In the genomic region with DNA sequence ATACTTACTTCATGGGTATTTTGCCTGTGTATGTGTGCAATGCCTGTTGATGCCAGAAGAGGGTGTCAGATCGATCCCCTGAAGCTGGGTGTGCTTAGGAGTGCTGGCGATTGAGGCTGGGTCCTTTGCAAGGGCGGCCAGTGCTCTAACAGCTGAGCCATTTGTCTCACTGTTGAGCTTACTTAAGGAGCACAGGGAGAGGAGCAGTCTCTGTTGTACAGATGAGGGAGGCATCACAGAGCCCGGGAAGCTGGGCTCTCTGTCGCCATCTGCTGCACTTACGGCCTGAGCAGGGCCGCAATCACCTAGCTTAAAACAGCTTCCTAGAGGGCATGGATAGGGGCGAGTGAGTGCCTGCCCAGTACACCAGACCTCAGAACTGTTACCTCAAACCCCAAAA, we compare ENCODE assay signal across 10 mouse cellular contexts. TPM values are rescaled to one million over a fixed set of nuclear protein-coding genes. Genes with fewer than 3 reads are reported as not detected.
DNase-seq lines count a peak whose midpoint lies in the region; ATAC-seq and TF ChIP-seq lines count a peak whose summit lies in the region.
"Had no signal": no experiment of that assay in that cellular context is flagged by ENCODE, and none has a peak within 500 bp of the region (broad histone marks: within the 10 kb centered on the region; RNA-seq: fewer than 3 reads in every experiment).

No protein-coding gene starts in this region.

- no peak for TF ChIP-seq EP300 in lung, postnatal 0 days (IDR thresholded peaks at IDR 0.05)

- no peaks in the 10 kb centered on the region for H3K4me1 ChIP-seq in lung, postnatal 0 days (ENCODE audit: insufficient read depth, low read depth, low read length)
- H3K4me1 ChIP-seq in cortical plate, adult 2 months (ENCODE audit: control insufficient read depth, insufficient read depth, low read length): peaks cover 12% of the 10 kb centered on the region; the same call in 1 of the 2 replicates
- peaks cover 80% of the 10 kb centered on the region for H3K4me1 ChIP-seq in neural tube, embryonic 15.5 days

- ATAC-seq in lung, postnatal 0 days: no peak
- ATAC-seq in neural tube, embryonic 15.5 days (ENCODE audit: low FRiP score): 0 out of 2 replicates have a peak, but pooled peaks have one; percentile 8

- H3K36me3 ChIP-seq in lung, postnatal 0 days (ENCODE audit: insufficient read depth, low read length): no peaks in the 10 kb centered on the region
- H3K36me3 ChIP-seq in neural tube, embryonic 15.5 days: no peaks in the 10 kb centered on the region

- no peak overlapping the region for H3K9ac ChIP-seq in lung, postnatal 0 days (replicated peaks; ENCODE audit: low read depth)
- no peak overlapping the region for H3K9ac ChIP-seq in neural tube, embryonic 15.5 days (replicated peaks)

- H3K4me2 ChIP-seq in lung, postnatal 0 days (replicated peaks; ENCODE audit: low read depth, low read length): no peak overlapping the region
- H3K4me2 ChIP-seq in neural tube, embryonic 15.5 days: no peak overlapping the region

- no peaks in the 10 kb centered on the region for H3K9me3 ChIP-seq in lung, postnatal 0 days (ENCODE audit: low read length)
- H3K9me3 ChIP-seq in neural tube, embryonic 15.5 days (replicated peaks): no peaks in the 10 kb centered on the region

- intact Hi-C loops in gastrocnemius, adult 2 months (cut with DNase I): loop anchor here (10.0 kb wide), 1 partner anchor 198 kb away; no protein-coding TSS in a partner anchor

- no peak for TF ChIP-seq POLR2A in cortical plate, adult 2 months (IDR thresholded peaks at IDR 0.05; ENCODE audit: extremely low read depth, insufficient read depth, low read length)

- no peaks in the 10 kb centered on the region for H3K27me3 ChIP-seq in lung, postnatal 0 days (replicated peaks; ENCODE audit: insufficient read depth, low read length)
- H3K27me3 ChIP-seq in neural tube, embryonic 15.5 days (replicated peaks): no peaks in the 10 kb centered on the region

- H3K27ac ChIP-seq in gastrocnemius, adult 2 months: no peak overlapping the region
- H3K27ac ChIP-seq in lung, postnatal 0 days (ENCODE audit: low read length): no peak overlapping the region
- no peak overlapping the region for H3K27ac ChIP-seq in cortical plate, adult 2 months (ENCODE audit: insufficient read depth, low read length)
- H3K27ac ChIP-seq in neural tube, embryonic 15.5 days (replicated peaks): no peak overlapping the region; the same call in 1 of the 2 replicates

- no peak for DNase-seq in gastrocnemius, adult 2 months
- no peak for DNase-seq in gastrocnemius, postnatal 25 days
- no peak for DNase-seq in lung, postnatal 0 days (ENCODE audit: low spot score)
- no peak for DNase-seq in lung, postnatal 10 days
- no peak for DNase-seq in right cerebral cortex, postnatal 36 days (ENCODE audit: low spot score in 2 of 2)
- no peak for DNase-seq in right cerebral cortex, postnatal 10 days (ENCODE audit: low spot score in 2 of 2)
- DNase-seq: heart, postnatal 4 days had no signal

- H3K4me3 ChIP-seq in gastrocnemius, adult 2 months: no peak overlapping the region
- H3K4me3 ChIP-seq in lung, postnatal 0 days (ENCODE audit: low read depth, low read length): no peak overlapping the region
- H3K4me3 ChIP-seq in cortical plate, adult 2 months (ENCODE audit: insufficient read depth, low read length): no peak overlapping the region
- no peak overlapping the region for H3K4me3 ChIP-seq in neural tube, embryonic 15.5 days (replicated peaks)

- peak; percentile 43 for TF ChIP-seq CTCF in gastrocnemius, adult 2 months (IDR thresholded peaks at IDR 0.05)
- TF ChIP-seq CTCF in lung, postnatal 0 days (IDR thresholded peaks at IDR 0.05): peak; percentile 46
- TF ChIP-seq CTCF in cortical plate, adult 2 months (IDR thresholded peaks at IDR 0.05; ENCODE audit: extremely low read depth, insufficient read depth, low read length): peak; percentile 28; the same call in 1 of the 2 replicates

- WGBS in lung, postnatal 0 days: 41% methylated on average over 8 of the region's 8 CpGs
- WGBS in neural tube, embryonic 15.5 days: 43% methylated on average over 8 of the region's 8 CpGs

RNA-seq across cellular contexts. Expression of gene Kdm4b, which starts 7.1 kb away (rescaled TPM):
- 10 to 100 TPM; 25.6 to 27.3 TPM for total RNA-seq in gastrocnemius, adult 2 months (2021)
- total RNA-seq in gastrocnemius, postnatal 25 days (2021): 10 to 100 TPM; 21.5 to 22.6 TPM
- polyA plus RNA-seq in lung, postnatal 0 days (2015; fragmentation: Nextera tagmentation; extraction: Ambion mirVana): 19.7 and 22.4 TPM in 2 replicates
- polyA plus RNA-seq in cortical plate, adult 2 months (2012; rRNA removed): 43.5 and 45.0 TPM in 2 replicates
- polyA plus RNA-seq in neural tube, embryonic 15.5 days (2015; fragmentation: Nextera tagmentation; extraction: Ambion mirVana): 59.1 and 65.2 TPM in 2 replicates

RNA-seq across cellular contexts. Expression of gene Uhrf1, which starts 29.9 kb away (rescaled TPM):
- 1 to 10 TPM; 1.3 to 2.1 TPM for total RNA-seq in gastrocnemius, adult 2 months (2021)
- 1 to 10 TPM; 2.6 to 2.7 TPM for total RNA-seq in gastrocnemius, postnatal 25 days (2021)
- polyA plus RNA-seq in lung, postnatal 0 days (2015; fragmentation: Nextera tagmentation; extraction: Ambion mirVana): 7.0 and 8.4 TPM in 2 replicates
- 1.1 and 1.8 TPM in 2 replicates for polyA plus RNA-seq in cortical plate, adult 2 months (2012; rRNA removed)
- 13.8 and 59.4 TPM in 2 replicates for polyA plus RNA-seq in neural tube, embryonic 15.5 days (2015; fragmentation: Nextera tagmentation; extraction: Ambion mirVana)

RNA-seq across cellular contexts. Expression of gene Arrdc5, which starts 32.9 kb away (rescaled TPM):
- total RNA-seq in gastrocnemius, adult 2 months (2021): not detected
- not detected for total RNA-seq in gastrocnemius, postnatal 25 days (2021)
- not detected in 2 replicates for polyA plus RNA-seq in lung, postnatal 0 days (2015; fragmentation: Nextera tagmentation; extraction: Ambion mirVana)
- polyA plus RNA-seq in cortical plate, adult 2 months (2012; rRNA removed): not detected in 2 replicates
- polyA plus RNA-seq in neural tube, embryonic 15.5 days (2015; fragmentation: Nextera tagmentation; extraction: Ambion mirVana): 0.34 TPM in 1 of 2 replicates, not detected in the other
- total RNA-seq: heart, postnatal 4 days; left cerebral cortex, adult 18-20 months had no signal

RNA-seq across cellular contexts. Expression of gene Plin3, which starts 40.3 kb away (rescaled TPM):
- 10 to 100 TPM; 42.4 to 75.0 TPM for total RNA-seq in gastrocnemius, adult 2 months (2021)
- total RNA-seq in gastrocnemius, postnatal 25 days (2021): 10 to 100 TPM; 35.3 to 39.1 TPM
- polyA plus RNA-seq in lung, postnatal 0 days (2015; fragmentation: Nextera tagmentation; extraction: Ambion mirVana): 95.3 and 99.3 TPM in 2 replicates
- polyA plus RNA-seq in cortical plate, adult 2 months (2012; rRNA removed): 8.4 and 10.1 TPM in 2 replicates
- polyA plus RNA-seq in neural tube, embryonic 15.5 days (2015; fragmentation: Nextera tagmentation; extraction: Ambion mirVana): 13.2 and 28.7 TPM in 2 replicates

RNA-seq across cellular contexts. Expression of gene Ticam1, which starts 56.4 kb away (rescaled TPM):
- total RNA-seq in gastrocnemius, adult 2 months (2021): 1 to 10 TPM; 2.7 to 3.4 TPM
- total RNA-seq in gastrocnemius, postnatal 25 days (2021): 1 to 10 TPM; 2.8 to 3.0 TPM
- 3.5 and 4.1 TPM in 2 replicates for polyA plus RNA-seq in lung, postnatal 0 days (2015; fragmentation: Nextera tagmentation; extraction: Ambion mirVana)
- 4.2 and 4.8 TPM in 2 replicates for polyA plus RNA-seq in cortical plate, adult 2 months (2012; rRNA removed)
- polyA plus RNA-seq in neural tube, embryonic 15.5 days (2015; fragmentation: Nextera tagmentation; extraction: Ambion mirVana): 1.2 and 2.9 TPM in 2 replicates
